Mouse (Mus musculus) retina, adult 2 months (tissue): ENCODE measurements around the gene Msx2.

ENCODE experiments used
- DNase-seq: peaks from one replicate; pipeline ENCODE4 v3.0.0-alpha.2; 2012; ENCODE audit warnings: low read depth, low spot score

Gene Msx2

GRCm38 (mm10) chr13:53472614-53473124, at the start of gene Msx2:
Gene Msx2 (minus strand): TSS chr13:53473074.
- no peak for DNase-seq

- DNase-seq: no peak
Observed at GRCm38 (mm10) chr13:53521468-53521867, 48.6 kb upstream of the Msx2 start.

- DNase-seq: no peak
Observed at GRCm38 (mm10) chr13:53520343-53520937, 47.6 kb upstream of the Msx2 start.

GRCm38 (mm10) chr13:53519727-53520126, 46.9 kb upstream of the Msx2 start:
- DNase-seq: no peak

- DNase-seq: no peak
Observed at GRCm38 (mm10) chr13:53518306-53518705, 45.4 kb upstream of the Msx2 start.

- no peak for DNase-seq
Observed at GRCm38 (mm10) chr13:53514574-53514973, 41.7 kb upstream of the Msx2 start.

GRCm38 (mm10) chr13:53511366-53511765, 38.5 kb upstream of the Msx2 start:
- DNase-seq: no peak

GRCm38 (mm10) chr13:53502406-53502805, 29.5 kb upstream of the Msx2 start:
- DNase-seq: no peak

GRCm38 (mm10) chr13:53501561-53502253, 28.8 kb upstream of the Msx2 start:
- DNase-seq: no peak

- DNase-seq: no peak
Observed at GRCm38 (mm10) chr13:53501057-53501456, 28.2 kb upstream of the Msx2 start.

GRCm38 (mm10) chr13:53486512-53486911, 13.6 kb upstream of the Msx2 start:
- DNase-seq: no peak

- no peak for DNase-seq
Observed at GRCm38 (mm10) chr13:53475701-53476188, 2.9 kb upstream of the Msx2 start.

- DNase-seq: no peak
Observed at GRCm38 (mm10) chr13:53474491-53474890, 1.6 kb upstream of the Msx2 start.

GRCm38 (mm10) chr13:53473991-53474390, 1.1 kb upstream of the Msx2 start:
- DNase-seq: no peak

GRCm38 (mm10) chr13:53473291-53473690, 417 bp upstream of the Msx2 start:
- no peak for DNase-seq

GRCm38 (mm10) chr13:53471926-53472613, 804 bp downstream of the Msx2 start:
- no peak for DNase-seq

- DNase-seq: no peak
Observed at GRCm38 (mm10) chr13:53471411-53471810, 1.5 kb downstream of the Msx2 start.

GRCm38 (mm10) chr13:53470437-53471151, 2.3 kb downstream of the Msx2 start:
- DNase-seq: no peak

- DNase-seq: no peak
Observed at GRCm38 (mm10) chr13:53469756-53470155, 3.1 kb downstream of the Msx2 start.

GRCm38 (mm10) chr13:53468171-53468570, 4.7 kb downstream of the Msx2 start:
- DNase-seq: no peak

- no peak for DNase-seq
Observed at GRCm38 (mm10) chr13:53466189-53466866, 6.5 kb downstream of the Msx2 start.
